Mouse (Mus musculus): ENCODE results near the gene Nuak1.

GRCm38 (mm10) chr10:84456632-84457320 is 16.4 kb upstream of the Nuak1 start:
- TF ChIP-seq CTCF (IDR thresholded peaks at IDR 0.05; ENCODE audit: low read depth, low read length) (no peak), POLR2A (IDR thresholded peaks at IDR 0.05; ENCODE audit: extremely low read depth, insufficient read depth, low read length) (no peak)

Measured in liver, adult 2 months (tissue).